Mouse (Mus musculus) embryonic fibroblast, embryonic 13.5 days (primary cell): ENCODE results near the gene Noxred1.

Source experiments
- CTCF ChIP-seq: IDR thresholded peaks from 2 replicates; pipeline ENCODE4 v1.5.1; 2011; ENCODE audit warnings: mild to moderate bottlenecking, control low read depth, low read length, moderate library complexity, borderline replicate concordance; ENCODE audit not compliant: insufficient read depth
- POLR2A ChIP-seq: IDR thresholded peaks from 2 replicates; pipeline ENCODE4 v1.6.1; 2011; ENCODE audit warnings: low read depth, mild to moderate bottlenecking, control low read depth, low read length, moderate library complexity

DNA sequence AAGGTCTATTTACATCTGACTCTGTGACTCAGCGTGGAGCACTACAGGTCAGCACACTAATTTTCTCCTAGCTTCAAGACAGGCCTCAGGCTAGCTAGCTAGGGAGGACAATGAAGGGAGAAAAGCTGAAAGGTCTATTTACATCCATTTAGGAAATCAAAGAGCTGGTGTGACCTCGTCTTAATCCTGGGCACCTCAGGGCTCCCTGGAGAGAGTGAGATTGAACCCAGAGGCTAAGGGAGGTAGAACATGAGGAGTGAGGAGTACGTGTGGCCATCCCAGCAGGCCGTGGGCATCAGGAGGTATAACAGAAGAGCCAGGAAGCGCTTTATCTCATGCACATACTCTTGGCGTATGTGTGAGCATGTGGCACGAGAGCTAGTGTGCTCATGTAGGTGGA, 45.2 kb upstream of the Noxred1 start:
- TF ChIP-seq CTCF (no peak), POLR2A (no peak)
